Mouse (Mus musculus) testis, adult 10 weeks (tissue): ENCODE data around the gene Unc79. TPM values are rescaled to one million over a fixed set of nuclear protein-coding genes. Genes with fewer than 3 reads are reported as not detected.

ENCODE experiments used
- polyA plus RNA-seq: library from polyadenylated mRNA; stranded (reverse); fragments of 350-450 nt; fragmentation: Illumina TruSeq; extraction: RNeasy Lipid Tissue Mini Kit (QIAGEN cat#74804); gene quantifications from one replicate; pipeline ENCODE4 v1.2.3, GENCODE M21; 2014; ENCODE audit warnings: low read depth, low replicate concordance

Unc79 gene
- polyA plus RNA-seq, result 0.69 TPM

DNA sequence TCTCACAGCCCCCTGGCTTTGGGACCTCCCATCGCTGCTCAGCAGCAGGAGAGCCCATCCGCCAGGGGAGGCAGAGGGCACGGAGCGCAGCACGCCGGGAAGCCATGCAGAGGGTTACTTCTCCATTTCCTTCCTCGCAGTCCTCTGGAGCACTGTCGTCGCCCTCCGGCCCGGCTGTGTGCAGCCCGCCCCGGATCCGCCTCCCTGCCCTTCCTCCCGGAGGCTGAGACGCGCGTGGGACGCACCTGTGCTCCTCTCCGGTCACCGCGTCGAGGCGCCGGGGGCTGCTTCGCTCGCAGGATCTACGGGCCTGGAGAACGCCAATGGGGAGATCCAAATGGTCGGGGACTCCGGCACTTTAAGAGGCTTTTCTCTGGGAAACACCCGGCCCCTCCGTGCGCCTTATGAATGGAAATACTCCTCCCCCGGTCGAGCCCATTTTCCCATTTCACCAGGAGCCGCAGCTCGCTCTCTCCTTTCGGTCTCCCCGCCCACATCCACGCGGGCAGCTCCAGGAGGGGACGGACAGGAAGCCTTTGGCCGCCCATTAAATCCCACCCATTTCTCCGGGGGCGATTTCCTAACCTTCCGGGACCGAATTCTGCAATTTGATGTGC lies at the start of gene Unc79:
TSS of gene Unc79 (plus strand) at position 82 of the 617 bp plus-strand sequence.

GRCm38 (mm10) chr12:102899091-102899490 lies 49.6 kb upstream of the Unc79 start, which contains the start of gene Cox8c:
Gene Cox8c, plus strand, starts transcription at chr12:102899316.

Other genes starting within 250 kb of the Unc79 start
- gene Itpk1, start 243.9 kb upstream of the Unc79 start, polyA plus RNA-seq, result 1.3 TPM
- 57.4 TPM for gene Moap1, start 205.2 kb upstream of the Unc79 start, polyA plus RNA-seq
- gene Tmem251, start 205.1 kb upstream of the Unc79 start, polyA plus RNA-seq, result 3.4 TPM
- not detected for gene Gm28051, start 191.1 kb upstream of the Unc79 start, polyA plus RNA-seq
- gene Gon7, start 191.1 kb upstream of the Unc79 start, polyA plus RNA-seq, result 9.2 TPM
- gene Ubr7, start 190.9 kb upstream of the Unc79 start, polyA plus RNA-seq, result 106 TPM
- gene Gm20604, start 190.2 kb upstream of the Unc79 start, polyA plus RNA-seq, result 74.1 TPM
- gene Btbd7, start 70.4 kb upstream of the Unc79 start, polyA plus RNA-seq, result 61.4 TPM
- gene Cox8c, start 49.5 kb upstream of the Unc79 start, polyA plus RNA-seq, result 900 TPM